Mouse (Mus musculus) lung, adult 10 weeks (tissue): Measurements from ENCODE around the gene Sephs2. TPM values are rescaled to one million over a fixed set of nuclear protein-coding genes. Genes with fewer than 3 reads are reported as not detected.

ENCODE experiments used
- polyA plus RNA-seq: library from polyadenylated mRNA; stranded (reverse); fragments of 350-450 nt; fragmentation: Illumina TruSeq; extraction: RNeasy Lipid Tissue Mini Kit (QIAGEN cat#74804); gene quantifications from one replicate; pipeline ENCODE4 v1.2.3, GENCODE M21; 2014; ENCODE audit warnings: low read depth, low replicate concordance; ENCODE audit not compliant: insufficient read depth

The Sephs2 gene
- 23.5 TPM for polyA plus RNA-seq

GRCm38 (mm10) chr7:127273925-127274789 lies at the start of gene Sephs2:
Gene Sephs2 (minus strand): TSS chr7:127274055.

DNA sequence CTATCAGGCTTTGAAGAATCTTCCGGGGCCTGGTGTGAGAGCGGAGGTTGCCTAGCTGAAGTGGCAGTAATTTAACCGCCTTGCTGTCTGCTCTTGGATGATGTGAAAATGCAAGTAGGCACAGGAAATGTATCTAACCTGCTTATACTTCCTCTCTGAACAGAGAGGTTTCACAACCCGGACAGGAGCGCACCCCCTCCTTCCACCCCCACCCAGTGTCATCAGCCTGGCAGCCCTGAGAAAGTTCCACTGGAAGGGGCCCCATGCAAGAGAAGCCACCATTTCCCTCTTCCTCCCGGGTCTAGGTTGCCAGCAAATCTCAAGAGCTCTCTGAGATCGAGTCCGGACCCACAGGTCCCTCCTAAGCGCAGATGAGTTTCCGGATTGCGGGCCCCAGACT lies 22.2 kb upstream of the Sephs2 start, which contains the start of gene Itgal:
Itgal (plus strand) TSS at position 163 of the 400 bp plus-strand sequence.

GRCm38 (mm10) chr7:127260309-127261111 lies 13.3 kb downstream of the Sephs2 start, which contains the start of gene Dctpp1:
Gene Dctpp1 (minus strand): TSS chr7:127260709.

DNA sequence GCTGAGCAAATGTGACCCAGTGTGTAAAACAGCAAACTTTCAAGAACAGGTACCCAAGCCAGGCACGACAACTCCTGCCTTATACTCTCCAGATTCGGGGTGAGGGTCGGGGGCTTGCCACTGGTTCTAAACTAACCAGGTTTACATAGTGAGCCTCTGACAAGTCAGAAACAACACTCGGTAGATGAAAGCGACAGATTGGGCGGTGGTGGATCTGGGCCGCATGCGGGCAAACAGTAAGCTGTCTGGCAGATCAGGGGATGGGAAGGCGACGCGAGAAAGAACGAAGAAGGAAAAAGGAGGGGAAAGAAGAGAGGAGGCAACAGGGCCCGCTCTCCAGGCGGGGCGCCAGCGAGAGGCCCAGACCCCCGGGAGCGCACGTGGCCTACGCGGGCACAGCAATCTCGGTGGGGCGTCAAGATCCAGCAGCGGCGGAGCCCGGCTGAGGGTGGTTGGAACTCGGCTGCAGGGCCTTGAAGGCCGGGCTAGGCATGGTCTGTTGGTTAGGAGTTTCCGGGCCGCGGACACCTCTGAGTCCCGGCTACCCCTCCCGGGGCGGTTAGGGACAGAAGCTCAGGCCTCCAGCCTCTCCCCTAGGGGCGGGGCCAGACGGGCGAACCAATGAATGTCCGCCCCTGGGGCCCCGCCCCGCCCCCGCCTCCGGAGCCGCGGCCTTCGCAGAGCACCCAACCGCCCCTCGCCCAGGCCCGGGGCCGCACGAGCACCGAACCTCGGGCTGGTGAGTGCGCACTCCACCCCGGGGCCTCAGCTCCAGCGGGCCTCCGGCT lies 29.8 kb downstream of the Sephs2 start, which contains the start of gene Zfp771:
Zfp771 (plus strand) TSS at position 405 of the 788 bp plus-strand sequence.

DNA sequence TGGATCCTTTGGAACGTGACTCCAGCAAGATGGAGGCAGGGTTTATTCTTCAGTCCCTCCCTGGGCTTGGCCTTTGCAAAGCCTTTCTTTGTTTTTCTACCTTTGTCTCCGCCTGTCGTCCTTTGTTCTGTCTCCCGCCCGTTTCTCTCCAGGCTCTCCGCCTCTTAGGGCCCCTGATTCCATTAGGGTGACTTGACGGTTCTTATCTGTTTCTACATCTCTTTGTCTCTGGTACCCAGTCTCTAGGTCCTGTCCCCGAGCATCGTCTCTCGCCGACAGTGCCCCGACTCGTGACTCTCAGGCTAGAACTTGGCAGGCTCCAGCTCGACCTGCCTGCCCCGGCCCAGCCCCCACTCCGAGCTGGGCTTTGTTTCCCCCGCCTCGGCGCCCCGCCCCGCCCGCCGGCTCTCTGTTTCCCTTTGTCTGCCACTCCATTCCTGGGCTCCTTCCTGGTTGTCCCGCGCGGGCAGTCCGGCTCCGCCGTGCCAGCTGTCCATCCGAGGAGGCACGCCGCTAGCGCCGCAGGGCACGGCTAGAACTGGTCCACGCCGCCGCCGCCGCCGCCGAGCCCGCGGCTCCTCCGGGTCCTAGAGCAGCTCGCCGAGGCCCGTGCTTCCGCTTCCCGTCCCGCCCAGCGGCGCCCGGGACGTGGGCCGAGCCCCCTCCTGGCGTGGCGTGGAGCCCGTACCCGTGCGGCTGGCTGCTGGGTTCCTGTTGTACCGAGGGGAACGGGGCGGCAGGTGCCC lies 41.1 kb downstream of the Sephs2 start, which contains the start of the genes Zfp553 and Sept1:
Zfp553 (plus strand) TSS at position 440 of the 746 bp plus-strand sequence.
Sept1 (minus strand) TSS at position 509 of the 746 bp plus-strand sequence.

Other genes starting within 250 kb of the Sephs2 start
- gene Maz, start 247.0 kb downstream of the Sephs2 start, polyA plus RNA-seq: 57.2 TPM
- gene Kif22, start 231.6 kb downstream of the Sephs2 start, polyA plus RNA-seq: 0.95 TPM
- gene Zg16, start 186.7 kb downstream of the Sephs2 start, polyA plus RNA-seq: not detected
- 23.2 TPM for gene AI467606, start 182.7 kb downstream of the Sephs2 start, polyA plus RNA-seq
- 0.22 TPM for gene Qprt, start 151.8 kb downstream of the Sephs2 start, polyA plus RNA-seq
- gene Spn, start 136.2 kb downstream of the Sephs2 start, polyA plus RNA-seq: 10.0 TPM
- gene Cd2bp2, start 78.0 kb downstream of the Sephs2 start, polyA plus RNA-seq: 33.6 TPM
- gene Tbc1d10b, start 65.6 kb downstream of the Sephs2 start, polyA plus RNA-seq: 16.9 TPM
- 4.2 TPM for gene Mylpf, start 65.2 kb downstream of the Sephs2 start, polyA plus RNA-seq
- 5.6 TPM for gene Zfp553, start 41.0 kb downstream of the Sephs2 start, polyA plus RNA-seq
- gene Sept1, start 40.9 kb downstream of the Sephs2 start, polyA plus RNA-seq: 23.5 TPM
- gene Zfp771, start 29.8 kb downstream of the Sephs2 start, polyA plus RNA-seq: 10.4 TPM
- 29.4 TPM for gene Dctpp1, start 13.3 kb downstream of the Sephs2 start, polyA plus RNA-seq
- gene Itgal, start 22.2 kb upstream of the Sephs2 start, polyA plus RNA-seq: 12.3 TPM
- gene Zfp768, start 71.5 kb upstream of the Sephs2 start, polyA plus RNA-seq: 12.4 TPM
- 6.3 TPM for gene Zfp747, start 102.0 kb upstream of the Sephs2 start, polyA plus RNA-seq
- gene 9130019O22Rik, start 113.1 kb upstream of the Sephs2 start, polyA plus RNA-seq: 2.7 TPM
- gene E430018J23Rik, start 119.6 kb upstream of the Sephs2 start, polyA plus RNA-seq: 3.5 TPM
- gene Zfp764, start 132.8 kb upstream of the Sephs2 start, polyA plus RNA-seq: 7.3 TPM
- gene Zfp688, start 148.0 kb upstream of the Sephs2 start, polyA plus RNA-seq: 11.8 TPM
- gene Zfp689, start 175.1 kb upstream of the Sephs2 start, polyA plus RNA-seq: 1.7 TPM
- 32.8 TPM for gene Prr14, start 185.6 kb upstream of the Sephs2 start, polyA plus RNA-seq
- gene Fbrs, start 205.1 kb upstream of the Sephs2 start, polyA plus RNA-seq: 24.3 TPM
- 1.8 TPM for gene Srcap, start 237.9 kb upstream of the Sephs2 start, polyA plus RNA-seq
- gene Gm42715, start 245.5 kb upstream of the Sephs2 start, polyA plus RNA-seq: 11.9 TPM